Mouse (Mus musculus) CH12.LX (cell line): ENCODE results near the gene Enox2. TPM values are rescaled to one million over a fixed set of nuclear protein-coding genes. Genes with fewer than 3 reads are reported as not detected.
A peak's percentile ranks its signal among the peaks of the same experiment; 100 is the strongest.

Experiments used
- DNase-seq: peaks from one replicate; pipeline ENCODE4 v3.0.0-alpha.2; 2013; ENCODE audit errors: extremely low read depth
- H3K27ac ChIP-seq: 2 replicates; pipeline ENCODE4 v1.5.1; 2012; ENCODE audit warnings: low read depth, mild to moderate bottlenecking, control low read depth, moderate library complexity; ENCODE audit not compliant: insufficient read depth
- H3K27me3 ChIP-seq: replicated peaks from 2 replicates; pipeline ENCODE3; 2012; ENCODE audit warnings: inconsistent platforms
- H3K36me3 ChIP-seq, 2 experiments: replicated peaks in 1 of 2; 2 replicates each; pipeline versions ENCODE3 to v1.6.1; 2012; ENCODE audit warnings: inconsistent platforms in 1 of 2, low read length in 1 of 2, mild to moderate bottlenecking in 1 of 2, mixed read lengths in 1 of 2, moderate library complexity in 1 of 2; ENCODE audit not compliant: control insufficient read depth in 1 of 2, insufficient read depth in 1 of 2
- H3K4me1 ChIP-seq, 2 experiments: 2 replicates each; pipeline ENCODE4 v1.6.1; 2012; ENCODE audit warnings: inconsistent platforms in 1 of 2, moderate library complexity in 1 of 2; ENCODE audit not compliant: insufficient read depth in 2 of 2, control insufficient read depth in 1 of 2
- H3K4me2 ChIP-seq: 2 replicates; pipeline ENCODE4 v1.6.1; 2012; ENCODE audit warnings: low read depth, mild to moderate bottlenecking, control low read depth; ENCODE audit not compliant: poor library complexity, insufficient read depth, severe bottlenecking
- H3K4me3 ChIP-seq, 3 experiments: fragments of 150-350 bp in 1 of 3; sonication (generic) in 1 of 3; replicated peaks in 1 of 3; 2 replicates each; pipeline versions ENCODE3 to v1.5.1; 2011 to 2012; ENCODE audit warnings: low read depth in 2 of 3, low read length in 2 of 3, mild to moderate bottlenecking in 2 of 3, moderate library complexity in 2 of 3, control low read depth in 1 of 3, improper control_type of control experiment in 1 of 3, inconsistent platforms in 1 of 3, mixed read lengths in 1 of 3; ENCODE audit not compliant: poor library complexity in 1 of 3
- H3K79me2 ChIP-seq: replicated peaks from 2 replicates; pipeline ENCODE4 v1.6.1; 2012; ENCODE audit warnings: mild to moderate bottlenecking, moderate library complexity; ENCODE audit not compliant: control insufficient read depth, poor library complexity, insufficient read depth, severe bottlenecking; ENCODE audit errors: extremely low read depth
- H3K9ac ChIP-seq: 2 replicates; pipeline ENCODE4 v1.6.1; 2012; ENCODE audit warnings: low read depth, mild to moderate bottlenecking, control low read depth, moderate library complexity; ENCODE audit not compliant: insufficient read depth
- H3K9me3 ChIP-seq: replicated peaks from 2 replicates; pipeline ENCODE3; 2012; ENCODE audit warnings: low read length, inconsistent platforms, mixed read lengths
- BHLHE40 ChIP-seq: IDR thresholded peaks from 2 replicates; pipeline ENCODE4 v1.6.1; 2011; ENCODE audit warnings: mild to moderate bottlenecking, low read depth, low read length, improper control_type of control experiment
- CHD1 ChIP-seq: IDR thresholded peaks from 2 replicates; pipeline ENCODE4 v1.6.1; 2012; ENCODE audit warnings: low read depth, low read length, improper control_type of control experiment, inconsistent platforms
- CHD2 ChIP-seq: IDR thresholded peaks from 2 replicates; pipeline ENCODE4 v1.6.1; 2011; ENCODE audit warnings: low read length, improper control_type of control experiment
- CTCF ChIP-seq, 2 experiments: IDR thresholded peaks in 1 of 2; conservative IDR thresholded peaks in 1 of 2; 2 replicates each; pipeline ENCODE4 v1.5.1; 2011 to 2012; ENCODE audit warnings: low read depth in 2 of 2, low read length in 2 of 2, improper control_type of control experiment in 1 of 2, inconsistent platforms in 1 of 2, mild to moderate bottlenecking in 1 of 2, moderate library complexity in 1 of 2
- E2F4 ChIP-seq: IDR thresholded peaks from 2 replicates; pipeline ENCODE4 v1.6.1; 2011; ENCODE audit warnings: low read depth, low read length, improper control_type of control experiment; ENCODE audit not compliant: insufficient replicate concordance
- ELF1 ChIP-seq: IDR thresholded peaks from 2 replicates; pipeline ENCODE4 v1.6.1; 2014; ENCODE audit warnings: low read depth, mild to moderate bottlenecking, inconsistent platforms, low read length, improper control_type of control experiment
- EP300 ChIP-seq: IDR thresholded peaks from 2 replicates; pipeline ENCODE4 v1.6.1; 2011; ENCODE audit warnings: low read length, improper control_type of control experiment
- GABPA ChIP-seq: IDR thresholded peaks from 2 replicates; pipeline ENCODE4 v1.6.1; 2012; ENCODE audit warnings: low read depth, low read length, improper control_type of control experiment, inconsistent platforms; ENCODE audit not compliant: insufficient replicate concordance
- IRF4 ChIP-seq: IDR thresholded peaks from 2 replicates; pipeline ENCODE4 v1.6.1; 2014; ENCODE audit warnings: low read depth, mild to moderate bottlenecking, inconsistent platforms, low read length, improper control_type of control experiment
- JUND ChIP-seq: conservative IDR thresholded peaks from 2 replicates; pipeline ENCODE4 v1.6.1; 2011; ENCODE audit warnings: low read depth, low read length, improper control_type of control experiment
- MAFK ChIP-seq: IDR thresholded peaks from 2 replicates; pipeline ENCODE4 v1.6.1; 2011; ENCODE audit warnings: low read length, improper control_type of control experiment; ENCODE audit not compliant: insufficient replicate concordance
- MEF2A ChIP-seq: IDR thresholded peaks from 2 replicates; pipeline ENCODE4 v1.6.1; 2014; ENCODE audit warnings: low read depth, mild to moderate bottlenecking, inconsistent platforms, low read length, improper control_type of control experiment, borderline replicate concordance
- MXI1 ChIP-seq: IDR thresholded peaks from 2 replicates; pipeline ENCODE4 v1.6.1; 2011; ENCODE audit warnings: mild to moderate bottlenecking, low read depth, low read length, improper control_type of control experiment
- PAX5 ChIP-seq: IDR thresholded peaks from 2 replicates; pipeline ENCODE4 v1.6.1; 2012; ENCODE audit warnings: low read length, inconsistent platforms, mixed read lengths
- POLR2AphosphoS2 ChIP-seq: IDR thresholded peaks from 2 replicates; pipeline ENCODE4 v1.6.1; 2011; ENCODE audit warnings: low read depth, low read length, improper control_type of control experiment
- RAD21 ChIP-seq: IDR thresholded peaks from 2 replicates; pipeline ENCODE4 v1.6.1; 2011; ENCODE audit warnings: low read depth, mild to moderate bottlenecking, low read length, improper control_type of control experiment, moderate library complexity
- RCOR1 ChIP-seq: conservative IDR thresholded peaks from 2 replicates; pipeline ENCODE4 v1.6.1; 2012; ENCODE audit warnings: low read depth, mild to moderate bottlenecking, inconsistent platforms, low read length, improper control_type of control experiment
- SMC3 ChIP-seq: IDR thresholded peaks from 2 replicates; pipeline ENCODE4 v1.6.1; 2011; ENCODE audit warnings: low read depth, low read length, improper control_type of control experiment
- TCF12 ChIP-seq: IDR thresholded peaks from 2 replicates; pipeline ENCODE4 v1.6.1; 2014; ENCODE audit warnings: low read depth, mild to moderate bottlenecking, inconsistent platforms, low read length, improper control_type of control experiment
- UBTF ChIP-seq: IDR thresholded peaks from 2 replicates; pipeline ENCODE4 v1.6.1; 2012; ENCODE audit warnings: low read depth, mild to moderate bottlenecking, inconsistent platforms, low read length, improper control_type of control experiment, moderate library complexity
- ZKSCAN1 ChIP-seq: IDR thresholded peaks from 2 replicates; pipeline ENCODE4 v1.6.1; 2012; ENCODE audit warnings: low read depth, inconsistent platforms, low read length, improper control_type of control experiment, borderline replicate concordance
- ZMIZ1 ChIP-seq: IDR thresholded peaks from 2 replicates; pipeline ENCODE4 v1.6.1; 2012; ENCODE audit warnings: low read depth, mild to moderate bottlenecking, inconsistent platforms, low read length, improper control_type of control experiment
- ZNF384 ChIP-seq: IDR thresholded peaks from 2 replicates; pipeline ENCODE4 v1.6.1; 2012; ENCODE audit warnings: low read depth, low read length, improper control_type of control experiment, inconsistent platforms
- dilution Hi-C: fragments of 300-500 bp; cut with MboI; formaldehyde crosslinking; loops from 2 replicates; pipeline ENCODE4 v1.14.3; 2020; ENCODE audit warnings: low sequenced_read_pairs; ENCODE audit not compliant: extremely low pct_unique_long_range_greater_than_20kb, extremely low pct_ligation_motif_present
- in situ Hi-C: fragments of 300-500 bp; cut with MboI; formaldehyde crosslinking; loops from 3 replicates; pipeline ENCODE4 v1.14.3; 2019; ENCODE audit warnings: low sequenced_read_pairs, low pct_ligation_motif_present, low pct_unique_long_range_greater_than_20kb, mixed read lengths
- polyA plus RNA-seq: library from polyadenylated mRNA; unstranded; fragments of >175 nt; gene quantifications from 2 replicates; pipeline ENCODE4 v1.2.1, GENCODE M21; 2012; ENCODE audit warnings: low read depth; ENCODE audit not compliant: insufficient read length
- total RNA-seq, 2 experiments: library from RNA; depleted of rRNA; stranded (reverse); fragments of 300-350 nt in 1 of 2; fragments of >200 nt in 1 of 2; gene quantifications; 2 replicates each; pipeline ENCODE4 v1.2.3; 2012 to 2014

Gene Enox2
- total and polyA plus RNA-seq, 3 experiments, result 8.4 to 12.9 (median 12.7) TPM

DNA sequence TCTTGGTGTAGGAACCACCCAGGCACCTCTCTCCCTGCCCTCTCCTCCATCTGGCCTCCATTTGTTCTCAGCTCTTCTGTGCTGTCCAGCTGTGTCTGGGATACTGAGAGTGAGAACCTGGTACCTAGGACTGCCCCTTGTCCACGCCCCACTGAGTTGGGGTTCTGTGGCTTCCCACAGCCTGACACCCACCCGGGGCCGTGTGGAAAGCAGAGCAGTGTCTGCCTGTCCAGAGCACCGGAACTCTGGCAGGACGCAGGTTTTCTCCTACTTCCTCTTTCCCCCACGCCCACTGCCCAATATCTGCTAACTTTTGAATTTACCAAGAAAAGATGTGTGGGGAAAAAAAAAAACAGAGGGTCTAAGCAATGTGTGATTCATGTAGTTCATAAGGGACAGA is 213.0 kb downstream of the Enox2 start:
- Histone ChIP-seq H3K36me3 (peaks cover 0 to 2% of the 10 kb centered on the region in 2 experiments), H3K4me1 (peaks cover 4 to 10% of the 10 kb centered on the region in 2 experiments; a peak in 2 of 4 replicates), H3K27ac (no peak overlapping the region), H3K79me2 (no peaks in the 10 kb centered on the region), H3K9ac (no peak overlapping the region), H3K9me3 (no peaks in the 10 kb centered on the region), H3K4me2 (no peak overlapping the region), H3K4me3 (no peak overlapping the region), H3K27me3 (no peaks in the 10 kb centered on the region)
- dilution Hi-C loops (no loop called here), in situ Hi-C loops (no loop called here)
- TF ChIP-seq MXI1, result no peak
- TF ChIP-seq TCF12, result no peak
- TF ChIP-seq E2F4, result no peak
- no peak for TF ChIP-seq GABPA
- no peak for TF ChIP-seq ZMIZ1
- TF ChIP-seq SMC3, result no peak
- TF ChIP-seq EP300, result peak; percentile 14; the same call in 1 of the 2 replicates
- TF ChIP-seq ZKSCAN1, result no peak
- TF ChIP-seq PAX5, result no peak
- TF ChIP-seq JUND, result no peak
- TF ChIP-seq CHD2, result no peak
- TF ChIP-seq MEF2A, result no peak
- TF ChIP-seq MAFK, result no peak
- no peak for TF ChIP-seq UBTF
- TF ChIP-seq BHLHE40, result no peak
- TF ChIP-seq POLR2AphosphoS2, result no peak
- 0 out of 2 replicates have a peak, but pooled peaks have one; percentile 31 for TF ChIP-seq IRF4
- no peak for TF ChIP-seq RAD21
- TF ChIP-seq CHD1, result no peak
- TF ChIP-seq ZNF384, result peak; percentile 41; the same call in 1 of the 2 replicates
- no peak for TF ChIP-seq CTCF (conservative IDR thresholded peaks at IDR 0.05 in 1 of 2, IDR thresholded peaks at IDR 0.05 in 1 of 2; ENCODE audit: low read depth in 2 of 2, low read length in 2 of 2)
- no peak for TF ChIP-seq ELF1
- no peak for TF ChIP-seq RCOR1
- DNase-seq, result peak; percentile 38
